Mouse (Mus musculus) embryonic facial prominence, embryonic 12.5 days (tissue): ENCODE results near the gene Ctsl. TPM values are rescaled to one million over a fixed set of nuclear protein-coding genes. Genes with fewer than 3 reads are reported as not detected.

Experiments
- ATAC-seq: fragments of 200-750 bp; cut with Nextera tagmentation; 2 replicates; pipeline ENCODE4 v1.8.0; 2017; ENCODE audit not compliant: insufficient number of reproducible peaks, insufficient read depth, low FRiP score, low TSS enrichment
- H3K27ac ChIP-seq: fragments of 300-500 bp; sonication (generic); 2 replicates; pipeline ENCODE4 v1.5.1; 2016; ENCODE audit warnings: mild to moderate bottlenecking
- H3K27me3 ChIP-seq: fragments of 300-500 bp; sonication (generic); 2 replicates; pipeline ENCODE4 v1.6.1; 2016; ENCODE audit warnings: mild to moderate bottlenecking, moderate library complexity
- H3K36me3 ChIP-seq: fragments of 300-500 bp; sonication (generic); 2 replicates; pipeline ENCODE4 v1.6.1; 2016; ENCODE audit warnings: mild to moderate bottlenecking
- H3K4me1 ChIP-seq: fragments of 300-500 bp; sonication (generic); 2 replicates; pipeline ENCODE4 v1.6.1; 2016
- H3K4me2 ChIP-seq: fragments of 300-500 bp; sonication (generic); replicated peaks from 2 replicates; pipeline ENCODE4 v1.6.1; 2016; ENCODE audit warnings: mild to moderate bottlenecking, moderate library complexity
- H3K4me3 ChIP-seq: fragments of 300-500 bp; sonication (generic); 2 replicates; pipeline ENCODE4 v1.5.1; 2016; ENCODE audit warnings: mild to moderate bottlenecking
- H3K9ac ChIP-seq: fragments of 300-500 bp; sonication (generic); 2 replicates; pipeline ENCODE4 v1.6.1; 2016; ENCODE audit warnings: mild to moderate bottlenecking, moderate library complexity
- H3K9me3 ChIP-seq: fragments of 300-500 bp; sonication (generic); 2 replicates; pipeline ENCODE4 v1.6.1; 2016; ENCODE audit warnings: mild to moderate bottlenecking, moderate library complexity
- WGBS: fragments of 180-500 bp; shearing (Covaris S2); methylation state at CpG from one replicate; pipeline ENCODE4 v1.1.7; 2016; 5-methylcytosine and 5-hydroxymethylcytosine counted together
- polyA plus RNA-seq: library from polyadenylated mRNA; unstranded; fragments of >200 nt; fragmentation: Nextera tagmentation; extraction: Ambion mirVana; gene quantifications from 2 replicates; pipeline ENCODE4 v1.2.1, GENCODE M21; 2016

Ctsl gene
- 153 and 157 TPM in 2 replicates for polyA plus RNA-seq

DNA sequence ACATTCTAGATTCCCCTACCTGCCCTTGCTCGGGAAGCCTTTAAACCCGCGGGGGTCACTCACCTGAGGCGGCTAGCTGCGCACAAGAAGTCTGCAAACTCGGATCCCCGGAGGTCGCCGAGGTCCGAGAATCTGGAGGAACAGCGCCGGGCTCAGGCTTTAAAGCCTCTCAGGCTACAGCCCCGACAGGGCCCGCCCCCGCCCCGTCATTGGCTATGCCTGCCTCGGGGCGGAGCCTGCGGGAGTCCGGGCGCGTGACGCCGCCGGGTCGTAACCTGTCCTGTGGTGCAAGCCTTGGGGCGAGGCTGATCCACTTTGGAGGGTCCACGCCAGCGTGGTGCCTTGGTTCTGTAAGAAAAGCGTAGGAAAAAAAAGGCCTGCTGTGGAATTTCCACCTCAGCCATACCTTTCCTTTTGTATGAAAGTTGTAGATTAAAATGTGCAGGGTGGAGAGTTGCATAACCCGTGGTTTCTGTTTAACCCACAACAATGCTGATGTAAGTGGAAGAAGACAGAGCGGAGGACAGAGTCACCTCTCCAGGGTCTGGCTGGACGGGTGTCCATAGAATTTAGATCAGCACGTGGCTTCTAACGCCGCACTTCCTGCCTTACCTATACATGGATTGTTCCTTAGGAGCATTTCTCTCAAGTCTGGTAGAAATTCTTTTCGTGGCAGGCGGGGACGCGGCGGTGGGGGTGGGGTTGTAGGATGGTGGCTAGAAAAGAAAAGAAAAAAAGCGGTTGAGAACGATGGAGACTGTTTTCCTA, at the start of gene Ctsl:
Gene Ctsl (minus strand): TSS at position 718 of the 768 bp plus-strand sequence.
- under 1% methylated on average over 43 of the region's 43 CpGs for WGBS
- Histone ChIP-seq H3K9me3 (no peaks in the 10 kb centered on the region), H3K4me1 (peaks cover 9% of the 10 kb centered on the region; the same call in 1 of the 2 replicates), H3K27me3 (no peaks in the 10 kb centered on the region), H3K4me2 (peak within 1 kb of the TSS; percentile 78), H3K27ac (peak within 1 kb of the TSS; percentile 60; the same call in 1 of the 2 replicates), H3K4me3 (peak within 1 kb of the TSS; percentile 75), H3K36me3 (peaks cover 25% of the 10 kb centered on the region), H3K9ac (peak within 1 kb of the TSS; percentile 75)
- ATAC-seq: peak; percentile 96

DNA sequence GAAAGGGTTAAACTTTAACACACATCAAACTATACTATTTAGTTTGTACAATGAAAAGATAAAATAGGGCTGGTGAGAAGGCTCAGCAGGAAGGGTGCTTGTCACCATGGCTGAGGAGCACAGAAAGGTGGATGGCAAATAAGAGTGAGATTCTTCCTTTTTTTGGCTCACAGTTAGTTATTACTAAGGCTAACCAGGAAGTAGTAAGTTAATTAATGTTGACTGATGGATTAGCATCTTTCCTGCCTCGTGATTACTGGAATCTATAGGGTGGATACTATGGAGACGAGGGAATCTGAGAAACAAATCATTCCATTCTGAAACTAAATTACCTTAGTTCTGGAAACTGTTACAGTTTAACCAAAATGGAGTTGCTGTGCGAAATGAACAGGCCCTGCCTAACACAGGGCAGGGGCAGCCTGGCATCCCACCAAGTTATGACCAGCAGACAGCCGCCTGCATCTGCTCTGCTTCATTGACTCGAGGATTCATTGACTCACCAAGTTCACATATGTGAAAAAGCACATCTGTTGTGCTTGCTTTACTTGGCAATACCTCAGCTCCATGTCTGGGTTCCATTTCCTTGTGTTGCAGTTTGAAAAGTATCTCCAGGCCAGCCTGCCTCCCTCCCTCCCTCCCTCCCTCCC, 46.4 kb upstream of the Ctsl start:
- Histone ChIP-seq H3K9me3 (no peaks in the 10 kb centered on the region), H3K27me3 (no peaks in the 10 kb centered on the region), H3K4me2 (no peak overlapping the region), H3K36me3 (no peaks in the 10 kb centered on the region), H3K4me3 (no peak overlapping the region), H3K4me1 (no peaks in the 10 kb centered on the region), H3K9ac (no peak overlapping the region), H3K27ac (no peak overlapping the region)
- 47% methylated on average over 5 of the region's 5 CpGs for WGBS
- no peak for ATAC-seq

DNA sequence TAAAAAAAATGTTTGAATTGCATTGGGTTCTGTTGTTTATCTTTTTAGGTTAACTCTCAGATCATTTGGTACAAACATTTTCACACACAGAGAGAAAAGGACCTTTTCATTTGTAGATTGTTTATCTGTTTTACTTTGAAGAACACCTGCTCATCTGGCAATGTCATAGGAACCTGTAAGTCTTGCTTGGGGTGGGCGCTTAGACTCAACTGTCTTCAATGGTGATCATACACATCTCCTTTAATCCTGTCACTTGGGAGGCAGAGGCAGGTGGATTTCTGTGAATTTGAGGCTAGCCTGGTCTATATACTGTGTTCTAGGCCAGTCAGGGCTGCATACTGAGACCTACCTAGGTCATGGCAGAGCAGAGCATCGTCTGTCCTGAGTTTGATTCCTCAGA, 45.0 kb upstream of the Ctsl start:
- Histone ChIP-seq H3K27ac (no peak overlapping the region), H3K4me1 (no peaks in the 10 kb centered on the region), H3K27me3 (no peaks in the 10 kb centered on the region), H3K4me3 (no peak overlapping the region), H3K4me2 (no peak overlapping the region), H3K9ac (no peak overlapping the region), H3K36me3 (no peaks in the 10 kb centered on the region), H3K9me3 (no peaks in the 10 kb centered on the region)
- WGBS: 84% methylated on average over 2 of the region's 2 CpGs
- ATAC-seq: no peak

DNA sequence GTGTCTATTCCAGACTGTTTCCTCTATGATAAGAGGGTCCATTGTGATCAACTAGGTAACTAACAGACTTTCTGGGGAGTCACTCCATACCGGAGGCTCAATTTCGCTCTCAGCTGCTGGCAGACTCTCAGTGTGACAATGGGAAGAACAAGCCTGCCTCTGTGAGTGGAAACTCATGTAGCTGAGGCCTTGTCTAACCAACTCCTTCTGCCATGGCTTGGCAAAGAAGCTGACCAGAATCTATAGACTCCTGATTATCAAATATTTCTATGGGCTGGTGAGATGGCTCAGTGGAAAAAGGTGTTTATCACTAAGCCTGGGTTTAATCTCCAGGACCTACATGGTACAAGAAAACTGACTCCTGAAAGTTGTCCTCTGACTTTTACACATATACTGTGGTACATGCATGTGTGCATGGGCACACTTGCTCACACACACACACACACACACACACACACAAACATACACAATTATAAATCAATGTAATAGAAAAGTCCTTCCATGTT, 42.1 kb upstream of the Ctsl start:
- Histone ChIP-seq H3K9ac (no peak overlapping the region), H3K4me1 (no peaks in the 10 kb centered on the region), H3K36me3 (no peaks in the 10 kb centered on the region), H3K4me3 (no peak overlapping the region), H3K27me3 (no peaks in the 10 kb centered on the region), H3K9me3 (no peaks in the 10 kb centered on the region), H3K4me2 (no peak overlapping the region), H3K27ac (no peak overlapping the region)
- WGBS: 53% methylated on average over 2 of the region's 2 CpGs
- ATAC-seq: no peak

DNA sequence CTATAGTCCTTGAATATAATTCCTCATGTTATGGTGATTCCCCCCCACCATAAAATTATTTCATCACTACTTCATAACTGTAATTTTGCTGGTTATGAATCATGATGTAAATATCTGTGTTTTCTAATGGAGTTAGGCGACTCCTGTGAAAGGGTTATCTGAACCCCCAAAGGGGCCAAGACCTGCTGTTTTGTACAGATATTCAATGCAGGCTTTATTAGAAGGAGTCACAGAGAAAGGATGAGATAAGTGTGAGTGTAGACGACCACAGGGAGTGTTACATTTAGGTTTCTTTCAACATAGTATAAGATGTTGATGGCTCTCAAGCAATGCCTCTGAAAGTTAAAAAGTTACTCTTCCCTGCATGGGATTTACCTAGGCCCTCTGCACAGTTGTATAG, 40.6 kb upstream of the Ctsl start:
- H3K36me3 ChIP-seq: no peaks in the 10 kb centered on the region
- H3K4me1 ChIP-seq: no peaks in the 10 kb centered on the region
- 73% methylated on average over 2 of the region's 2 CpGs for WGBS
- no peaks in the 10 kb centered on the region for H3K27me3 ChIP-seq
- ATAC-seq: no peak
- H3K9me3 ChIP-seq: no peaks in the 10 kb centered on the region
- H3K4me3 ChIP-seq: no peak overlapping the region
- no peak overlapping the region for H3K27ac ChIP-seq
- no peak overlapping the region for H3K4me2 ChIP-seq
- H3K9ac ChIP-seq: no peak overlapping the region

DNA sequence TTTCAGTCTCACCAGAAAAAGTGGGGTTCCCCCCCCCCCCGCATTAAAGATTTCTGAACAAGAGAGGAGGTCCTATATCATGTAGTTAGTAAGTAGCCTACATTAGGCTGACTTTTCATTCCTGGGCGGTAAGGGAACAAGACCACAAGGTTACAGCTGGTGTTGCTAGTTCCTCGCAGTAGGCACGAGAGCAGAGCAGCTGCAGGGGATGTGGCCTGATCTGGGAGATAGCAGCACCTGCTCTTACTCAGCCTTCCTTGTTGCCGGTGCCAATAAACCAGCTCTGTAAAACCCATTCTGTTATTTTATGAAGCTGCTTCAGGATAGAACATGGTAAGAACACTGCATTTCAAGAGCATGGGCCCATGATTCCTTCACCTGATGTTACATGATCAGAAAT, 39.9 kb upstream of the Ctsl start:
- no peaks in the 10 kb centered on the region for H3K36me3 ChIP-seq
- H3K4me2 ChIP-seq: no peak overlapping the region
- WGBS: 84% methylated on average over 5 of the region's 5 CpGs
- H3K27ac ChIP-seq: no peak overlapping the region
- no peak overlapping the region for H3K9ac ChIP-seq
- no peak for ATAC-seq
- no peaks in the 10 kb centered on the region for H3K9me3 ChIP-seq
- H3K4me1 ChIP-seq: no peaks in the 10 kb centered on the region
- H3K27me3 ChIP-seq: no peaks in the 10 kb centered on the region
- no peak overlapping the region for H3K4me3 ChIP-seq

DNA sequence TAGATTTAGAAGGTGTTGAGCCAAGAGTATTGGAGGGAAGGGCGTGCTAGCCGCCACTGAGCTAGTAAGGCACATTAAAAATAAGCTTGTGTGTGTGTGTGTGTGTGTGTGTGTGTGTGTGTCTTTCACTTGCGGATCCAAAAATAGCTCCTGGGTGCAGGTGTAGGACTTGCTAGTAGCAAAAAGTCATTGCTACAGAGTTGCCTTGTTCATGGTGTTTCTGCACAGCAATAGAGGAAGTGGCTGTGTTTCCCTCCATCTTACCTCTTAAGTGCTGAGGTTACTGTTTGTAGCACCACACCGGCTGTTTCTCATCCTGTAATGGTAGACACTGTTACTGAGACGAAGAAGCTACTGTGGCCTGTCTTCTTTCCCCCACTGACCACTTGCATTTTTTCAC, 37.3 kb upstream of the Ctsl start:
- Histone ChIP-seq H3K4me1 (no peaks in the 10 kb centered on the region), H3K9me3 (no peaks in the 10 kb centered on the region), H3K27me3 (no peaks in the 10 kb centered on the region), H3K27ac (no peak overlapping the region), H3K4me2 (no peak overlapping the region), H3K4me3 (no peak overlapping the region), H3K9ac (no peak overlapping the region), H3K36me3 (no peaks in the 10 kb centered on the region)
- no peak for ATAC-seq
- 89% methylated on average over 5 of the region's 5 CpGs for WGBS

DNA sequence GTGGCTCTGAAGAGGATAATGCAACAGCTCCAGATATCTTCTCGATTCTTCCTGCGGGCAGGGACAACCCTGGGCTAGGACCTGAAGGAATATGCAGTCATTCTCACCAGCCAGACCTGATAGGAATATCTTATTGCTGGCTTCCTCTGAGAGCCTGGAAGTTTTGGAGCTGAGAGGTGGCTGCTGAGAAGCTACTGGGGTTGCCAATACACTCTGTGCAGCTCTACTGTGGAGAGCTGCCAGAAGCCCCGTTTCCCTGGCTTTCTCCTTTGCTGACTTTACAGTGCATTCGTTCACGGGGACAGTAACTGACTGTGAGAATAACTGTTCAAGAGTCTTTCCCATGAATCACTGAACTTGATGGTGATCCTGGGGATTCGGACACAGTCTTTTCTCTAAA, 34.9 kb upstream of the Ctsl start:
- no peaks in the 10 kb centered on the region for H3K36me3 ChIP-seq
- no peaks in the 10 kb centered on the region for H3K27me3 ChIP-seq
- 84% methylated on average over 6 of the region's 6 CpGs for WGBS
- H3K4me2 ChIP-seq: no peak overlapping the region
- no peaks in the 10 kb centered on the region for H3K4me1 ChIP-seq
- H3K4me3 ChIP-seq: no peak overlapping the region
- ATAC-seq: no peak
- H3K27ac ChIP-seq: no peak overlapping the region
- H3K9ac ChIP-seq: no peak overlapping the region
- no peaks in the 10 kb centered on the region for H3K9me3 ChIP-seq

DNA sequence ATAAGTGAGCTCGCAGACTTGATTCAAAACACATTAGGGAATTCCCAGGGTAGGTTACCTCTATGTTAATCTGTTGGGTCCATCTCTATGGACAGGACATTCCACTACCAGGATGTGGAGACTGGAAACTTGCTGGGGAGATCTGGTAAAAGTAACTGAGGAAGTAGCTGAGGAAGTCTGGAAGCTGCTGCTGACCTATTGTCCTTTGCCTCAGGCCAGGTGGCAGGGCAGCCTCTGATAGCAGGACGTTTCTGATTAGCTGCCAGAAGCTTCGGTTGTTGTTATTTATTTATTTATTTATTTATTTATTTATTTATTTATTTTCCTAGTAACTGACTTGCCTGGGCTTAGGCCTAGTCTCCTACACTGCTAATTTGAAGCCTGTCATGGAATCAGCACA, 32.8 kb upstream of the Ctsl start:
- no peak overlapping the region for H3K4me2 ChIP-seq
- no peaks in the 10 kb centered on the region for H3K4me1 ChIP-seq
- H3K27me3 ChIP-seq: no peaks in the 10 kb centered on the region
- no peak overlapping the region for H3K4me3 ChIP-seq
- 34% methylated on average over 3 of the region's 3 CpGs for WGBS
- ATAC-seq: no peak
- no peaks in the 10 kb centered on the region for H3K36me3 ChIP-seq
- H3K27ac ChIP-seq: no peak overlapping the region
- no peaks in the 10 kb centered on the region for H3K9me3 ChIP-seq
- no peak overlapping the region for H3K9ac ChIP-seq

DNA sequence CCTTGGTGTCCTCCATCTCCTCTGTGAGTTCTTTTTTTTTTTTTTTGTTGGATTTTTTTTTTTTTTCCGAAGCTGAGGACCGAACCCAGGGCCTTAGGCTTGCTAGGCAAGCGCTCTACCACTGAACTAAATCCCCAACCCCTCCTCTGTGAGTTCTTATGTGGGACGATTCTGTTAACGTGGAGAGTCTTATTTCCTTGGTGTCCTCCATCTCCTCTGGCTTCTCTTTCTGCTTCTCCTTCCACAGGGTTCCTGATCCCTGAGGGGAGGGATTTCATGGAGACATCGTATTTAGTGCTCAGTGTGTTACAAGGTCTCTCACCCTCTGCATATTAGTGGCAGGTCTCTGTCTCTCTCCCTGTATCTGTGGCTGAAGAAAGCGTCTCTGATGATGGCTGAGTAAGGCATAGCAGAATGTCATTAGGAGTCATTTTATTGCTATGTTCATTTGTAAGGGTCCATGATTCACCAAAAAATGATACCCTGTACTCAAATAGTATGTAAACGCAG, 32.3 kb upstream of the Ctsl start:
- no peak overlapping the region for H3K27ac ChIP-seq
- H3K36me3 ChIP-seq: no peaks in the 10 kb centered on the region
- ATAC-seq: no peak
- H3K27me3 ChIP-seq: no peaks in the 10 kb centered on the region
- no peak overlapping the region for H3K4me2 ChIP-seq
- 84% methylated on average over 8 of the region's 8 CpGs for WGBS
- H3K9me3 ChIP-seq: no peaks in the 10 kb centered on the region
- H3K4me1 ChIP-seq: no peaks in the 10 kb centered on the region
- no peak overlapping the region for H3K4me3 ChIP-seq
- no peak overlapping the region for H3K9ac ChIP-seq

DNA sequence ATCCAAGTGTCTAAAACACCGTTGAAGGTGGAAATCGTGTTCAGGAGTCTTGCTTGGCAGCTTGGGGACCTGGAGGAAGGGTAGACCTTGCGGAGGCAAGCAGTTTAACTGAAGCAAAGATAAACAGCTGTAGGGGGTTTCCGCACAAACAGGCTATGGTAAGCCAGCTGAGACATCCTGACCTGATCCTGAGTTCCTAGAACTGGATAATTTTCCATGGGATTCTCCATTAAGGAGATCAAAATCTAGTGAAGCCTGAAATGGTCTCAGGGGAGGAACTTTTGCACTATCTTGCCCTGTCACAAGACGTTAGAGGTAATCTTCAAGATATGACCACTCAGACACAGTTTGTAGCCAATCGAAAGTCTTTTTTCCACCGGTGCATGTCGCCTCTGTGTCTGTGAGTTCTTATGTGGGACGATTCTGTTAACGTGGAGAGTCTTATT, 31.8 kb upstream of the Ctsl start:
- H3K4me2 ChIP-seq: no peak overlapping the region
- no peak for ATAC-seq
- H3K27me3 ChIP-seq: no peaks in the 10 kb centered on the region
- H3K9ac ChIP-seq: no peak overlapping the region
- WGBS: 83% methylated on average over 10 of the region's 10 CpGs
- no peaks in the 10 kb centered on the region for H3K4me1 ChIP-seq
- no peak overlapping the region for H3K4me3 ChIP-seq
- H3K9me3 ChIP-seq: no peaks in the 10 kb centered on the region
- no peaks in the 10 kb centered on the region for H3K36me3 ChIP-seq
- H3K27ac ChIP-seq: no peak overlapping the region

DNA sequence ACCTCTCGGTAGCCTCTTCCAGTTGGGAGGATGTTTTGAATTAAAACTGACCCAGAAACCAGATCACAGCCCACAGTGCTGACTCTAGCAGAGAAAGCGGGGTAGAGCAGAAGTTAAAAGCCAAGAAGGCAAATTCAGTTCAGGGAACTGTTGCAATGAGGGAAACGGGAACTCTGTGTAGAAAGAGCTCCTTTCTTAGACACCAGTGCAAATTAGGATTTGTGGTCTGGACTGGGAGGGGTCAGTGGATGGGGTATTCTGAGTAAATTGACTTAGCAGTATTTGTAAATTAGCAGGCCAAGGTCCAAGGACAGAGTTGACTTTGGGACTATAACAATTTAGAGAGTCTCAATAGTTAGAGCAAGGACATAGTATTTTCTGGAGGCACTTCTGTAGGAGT, 31.3 kb upstream of the Ctsl start:
- 33% methylated on average over 3 of the region's 3 CpGs for WGBS
- ATAC-seq: no peak
- no peak overlapping the region for H3K27ac ChIP-seq

More for the DNA sequence above, 31.3 kb upstream of the Ctsl start:
- Histone ChIP-seq H3K9ac (no peak overlapping the region), H3K4me3 (no peak overlapping the region), H3K36me3 (no peaks in the 10 kb centered on the region), H3K9me3 (no peaks in the 10 kb centered on the region), H3K27me3 (no peaks in the 10 kb centered on the region), H3K4me2 (no peak overlapping the region), H3K4me1 (no peaks in the 10 kb centered on the region)
